Mouse (Mus musculus) heart, embryonic 16.5 days (tissue): ENCODE results near the gene Cd59b. TPM values are rescaled to one million over a fixed set of nuclear protein-coding genes. Genes with fewer than 3 reads are reported as not detected.
"Not testable (repeated sequence)": the region's sequence is repeated elsewhere in the genome, so short reads cannot be mapped to it uniquely, and the experiment has no call there.

Experiments
- ATAC-seq: fragments of 200-750 bp; cut with Nextera tagmentation; replicated peaks from 2 replicates; pipeline ENCODE4 v1.8.0; 2017; ENCODE audit warnings: moderate number of reproducible peaks; ENCODE audit not compliant: insufficient read depth, low FRiP score; ENCODE audit errors: extremely low read depth
- H3K27ac ChIP-seq: fragments of 300-500 bp; sonication (generic); 2 replicates; pipeline ENCODE4 v1.5.1; 2014; ENCODE audit warnings: mild to moderate bottlenecking, low read length, control low read depth, moderate library complexity
- H3K27me3 ChIP-seq: fragments of 300-500 bp; sonication (generic); 2 replicates; pipeline ENCODE4 v1.6.1; 2014; ENCODE audit warnings: low read length, mixed read lengths; ENCODE audit not compliant: control insufficient read depth, insufficient read depth
- H3K36me3 ChIP-seq: fragments of 300-500 bp; sonication (generic); 2 replicates; pipeline ENCODE4 v1.6.1; 2014; ENCODE audit not compliant: control insufficient read depth, insufficient read depth
- H3K4me1 ChIP-seq: fragments of 300-500 bp; sonication (generic); 2 replicates; pipeline ENCODE4 v1.6.1; 2014; ENCODE audit warnings: low read length, mixed read lengths; ENCODE audit not compliant: control insufficient read depth, insufficient read depth
- H3K4me2 ChIP-seq: fragments of 300-500 bp; sonication (generic); 2 replicates; pipeline ENCODE4 v1.6.1; 2014; ENCODE audit warnings: low read depth, mild to moderate bottlenecking, control low read depth, low read length
- H3K4me3 ChIP-seq: fragments of 300-500 bp; sonication (generic); 2 replicates; pipeline ENCODE4 v1.5.1; 2014; ENCODE audit warnings: mild to moderate bottlenecking, control low read depth, low read length
- H3K9ac ChIP-seq: fragments of 300-500 bp; sonication (generic); 2 replicates; pipeline ENCODE4 v1.6.1; 2014; ENCODE audit warnings: low read length, control low read depth
- H3K9me3 ChIP-seq: fragments of 300-500 bp; sonication (generic); replicated peaks from 2 replicates; pipeline ENCODE4 v1.6.1; 2016; ENCODE audit warnings: low read length; ENCODE audit not compliant: control insufficient read depth
- WGBS: fragments of 180-500 bp; shearing (Covaris S2); extraction: QIAGEN DNeasy Blood & Tissue Kit; methylation state at CpG from one replicate; pipeline ENCODE4 v1.1.7; 2014; 5-methylcytosine and 5-hydroxymethylcytosine counted together
- polyA plus RNA-seq: library from polyadenylated mRNA; unstranded; fragments of >200 nt; fragmentation: Nextera tagmentation; extraction: Ambion mirVana; gene quantifications from 2 replicates; pipeline ENCODE4 v1.2.1, GENCODE M21; 2015

The Cd59b gene
- polyA plus RNA-seq, 1 experiment from 2014 or later = 4.7 TPM

- H3K4me2 ChIP-seq, H3K9me3 ChIP-seq, ATAC-seq, H3K27ac ChIP-seq, H3K36me3 ChIP-seq, H3K9ac ChIP-seq, H3K4me3 ChIP-seq, H3K27me3 ChIP-seq: not testable (repeated sequence)
- peaks cover 26% of the 10 kb centered on the region for H3K4me1 ChIP-seq
Observed at GRCm38 (mm10) chr2:104117173-104117572, 47.5 kb downstream of the Cd59b start.

GRCm38 (mm10) chr2:104119097-104119496 is 49.4 kb downstream of the Cd59b start:
- no peak for ATAC-seq
- WGBS = 87% methylated on average over 1 of the region's 1 CpGs
- H3K27ac ChIP-seq = no peak overlapping the region

GRCm38 (mm10) chr2:104120312-104120711 is 50.7 kb downstream of the Cd59b start:
- H3K36me3 ChIP-seq = no peaks in the 10 kb centered on the region
- WGBS = 45% methylated on average over 6 of the region's 6 CpGs
- no peak for ATAC-seq
- peak overlapping the region; percentile 82 for H3K27ac ChIP-seq
- H3K9me3 ChIP-seq = no peaks in the 10 kb centered on the region
- H3K27me3 ChIP-seq = no peaks in the 10 kb centered on the region; the same call in 1 of the 2 replicates
- H3K4me2 ChIP-seq = peak overlapping the region; percentile 11; the same call in 1 of the 2 replicates
- H3K4me3 ChIP-seq = no peak overlapping the region
- H3K4me1 ChIP-seq = peaks cover 35% of the 10 kb centered on the region
- H3K9ac ChIP-seq = peak overlapping the region; percentile 59

More at GRCm38 (mm10) chr2:104119097-104119496, 49.4 kb downstream of the Cd59b start:
- Histone ChIP-seq H3K4me1 (peaks cover 31% of the 10 kb centered on the region), H3K9ac (no peak overlapping the region), H3K36me3 (no peaks in the 10 kb centered on the region), H3K4me2 (no peak overlapping the region), H3K9me3 (no peaks in the 10 kb centered on the region), H3K4me3 (no peak overlapping the region), H3K27me3 (no peaks in the 10 kb centered on the region)

- 69% methylated on average over 8 of the region's 8 CpGs for WGBS
- H3K9ac ChIP-seq = peak overlapping the region; percentile 46
- no peaks in the 10 kb centered on the region for H3K36me3 ChIP-seq
- ATAC-seq = no peak
- H3K27me3 ChIP-seq = peaks cover 3% of the 10 kb centered on the region; the same call in 1 of the 2 replicates
- peak overlapping the region; percentile 88 for H3K27ac ChIP-seq
- H3K4me3 ChIP-seq = peak overlapping the region; percentile 69
- peak overlapping the region; percentile 97 for H3K4me2 ChIP-seq
- no peaks in the 10 kb centered on the region for H3K9me3 ChIP-seq
- H3K4me1 ChIP-seq = peaks cover 35% of the 10 kb centered on the region
Observed at GRCm38 (mm10) chr2:104121681-104122504, 52.2 kb downstream of the Cd59b start.

- Histone ChIP-seq H3K27ac (peak within 1 kb of the TSS; percentile 88), H3K4me1 (peaks cover 35% of the 10 kb centered on the region), H3K9me3 (no peaks in the 10 kb centered on the region), H3K36me3 (no peaks in the 10 kb centered on the region), H3K4me3 (peak within 1 kb of the TSS; percentile 69), H3K27me3 (peaks cover 3% of the 10 kb centered on the region; the same call in 1 of the 2 replicates), H3K4me2 (peak within 1 kb of the TSS; percentile 97), H3K9ac (peak within 1 kb of the TSS; percentile 82)
- ATAC-seq = peak; percentile 96
- under 1% methylated on average over 74 of the region's 74 CpGs for WGBS
Observed at GRCm38 (mm10) chr2:104122505-104123378, 53.1 kb downstream of the Cd59b start, which contains the start of gene A930018P22Rik. A930018P22Rik (plus strand) TSS chr2:104122769.

GRCm38 (mm10) chr2:104123540-104123939 is 53.9 kb downstream of the Cd59b start:
- Histone ChIP-seq H3K4me1 (peaks cover 35% of the 10 kb centered on the region), H3K4me3 (peak overlapping the region; percentile 69), H3K27ac (no peak overlapping the region), H3K36me3 (no peaks in the 10 kb centered on the region), H3K27me3 (peaks cover 3% of the 10 kb centered on the region; the same call in 1 of the 2 replicates), H3K4me2 (peak overlapping the region; percentile 97), H3K9me3 (no peaks in the 10 kb centered on the region), H3K9ac (peak overlapping the region; percentile 82)
- no peak for ATAC-seq
- WGBS = 52% methylated on average over 3 of the region's 3 CpGs

- peaks cover 3% of the 10 kb centered on the region; the same call in 1 of the 2 replicates for H3K27me3 ChIP-seq
- no peak overlapping the region for H3K4me3 ChIP-seq
- H3K9ac ChIP-seq = no peak overlapping the region
- H3K9me3 ChIP-seq = no peaks in the 10 kb centered on the region
- ATAC-seq = no peak
- 74% methylated on average over 5 of the region's 5 CpGs for WGBS
- no peak overlapping the region for H3K4me2 ChIP-seq
- H3K4me1 ChIP-seq = peaks cover 35% of the 10 kb centered on the region
- H3K27ac ChIP-seq = no peak overlapping the region
- no peaks in the 10 kb centered on the region for H3K36me3 ChIP-seq
Observed at GRCm38 (mm10) chr2:104124071-104124470, 54.4 kb downstream of the Cd59b start.

GRCm38 (mm10) chr2:104128803-104129531 is 59.3 kb downstream of the Cd59b start:
- H3K4me1 ChIP-seq = peaks cover 5% of the 10 kb centered on the region
- ATAC-seq = no peak
- no peaks in the 10 kb centered on the region for H3K9me3 ChIP-seq
- no peak overlapping the region for H3K4me3 ChIP-seq
- no peak overlapping the region for H3K9ac ChIP-seq
- peaks cover 3% of the 10 kb centered on the region; the same call in 1 of the 2 replicates for H3K27me3 ChIP-seq
- no peaks in the 10 kb centered on the region for H3K36me3 ChIP-seq
- H3K4me2 ChIP-seq = no peak overlapping the region
- WGBS = 86% methylated on average over 13 of the region's 13 CpGs
- H3K27ac ChIP-seq = no peak overlapping the region
